Mouse (Mus musculus) heart, adult 8-10 months (tissue): ENCODE results near the gene Wdr24. TPM values are rescaled to one million over a fixed set of nuclear protein-coding genes. Genes with fewer than 3 reads are reported as not detected.
"Not testable (repeated sequence)": the region's sequence is repeated elsewhere in the genome, so short reads cannot be mapped to it uniquely, and the experiment has no call there.

ENCODE experiments used
- DNase-seq: peaks from one replicate; pipeline ENCODE4 v3.0.0; 2022; ENCODE audit warnings: low spot score
- total RNA-seq, 4 experiments: library from RNA; stranded (reverse); gene quantifications; 2 replicates each; pipeline ENCODE4 v1.2.4; 2022

The Wdr24 gene
- total RNA-seq, 4 experiments from 2014 or later: 11.2 to 12.6 (median 12.1) TPM

- peak; percentile 90 for DNase-seq
Measured at GRCm38 (mm10) chr17:25860832-25861703, 37.6 kb downstream of the Wdr24 start, which contains the start of gene Wdr90. Gene Wdr90 (minus strand): TSS chr17:25861501.

- no peak for DNase-seq
Measured at GRCm38 (mm10) chr17:25861704-25862612, 38.5 kb downstream of the Wdr24 start.

GRCm38 (mm10) chr17:25863681-25864080 lies 40.3 kb downstream of the Wdr24 start:
- no peak for DNase-seq

GRCm38 (mm10) chr17:25864311-25864710 lies 40.9 kb downstream of the Wdr24 start:
- DNase-seq: no peak

- DNase-seq: no peak
Measured at GRCm38 (mm10) chr17:25865288-25865687, 41.9 kb downstream of the Wdr24 start.

- DNase-seq: no peak
Measured at GRCm38 (mm10) chr17:25866172-25866571, 42.7 kb downstream of the Wdr24 start.

- DNase-seq: no peak
Measured at GRCm38 (mm10) chr17:25867509-25867835, 44.0 kb downstream of the Wdr24 start.

- DNase-seq: peak; percentile 59
Measured at GRCm38 (mm10) chr17:25867836-25868600, 44.6 kb downstream of the Wdr24 start.

- DNase-seq: peak; percentile 86
Measured at GRCm38 (mm10) chr17:25868601-25869191, 45.3 kb downstream of the Wdr24 start, which contains the start of gene Mcrip2. Gene Mcrip2 (minus strand): TSS chr17:25868764.

- no peak for DNase-seq
Measured at GRCm38 (mm10) chr17:25869498-25869897, 46.1 kb downstream of the Wdr24 start.

- no peak for DNase-seq
Measured at GRCm38 (mm10) chr17:25869954-25870353, 46.5 kb downstream of the Wdr24 start.

GRCm38 (mm10) chr17:25871566-25871965 lies 48.1 kb downstream of the Wdr24 start:
- DNase-seq: not testable (repeated sequence)

GRCm38 (mm10) chr17:25872676-25873075 lies 49.2 kb downstream of the Wdr24 start:
- no peak for DNase-seq

GRCm38 (mm10) chr17:25873405-25874147 lies 50.1 kb downstream of the Wdr24 start:
- no peak for DNase-seq

GRCm38 (mm10) chr17:25874148-25874720 lies 50.8 kb downstream of the Wdr24 start:
- DNase-seq: no peak

- peak; percentile 96 for DNase-seq
Measured at GRCm38 (mm10) chr17:25874721-25875170, 51.3 kb downstream of the Wdr24 start, which contains the start of gene Mettl26. Gene Mettl26 (plus strand): TSS chr17:25875074.

GRCm38 (mm10) chr17:25875171-25876136 lies 52.0 kb downstream of the Wdr24 start:
- DNase-seq: peak; percentile 88

- no peak for DNase-seq
Measured at GRCm38 (mm10) chr17:25876347-25876915, 53.0 kb downstream of the Wdr24 start.
